Mouse (Mus musculus) heart, adult 2 months (tissue): ENCODE data around the gene Hist1h3d.

Source experiments
- CTCF ChIP-seq: fragments of 200-600 bp; IDR thresholded peaks from 2 replicates; pipeline ENCODE4 v1.8.1; 2022; ENCODE audit warnings: antibody characterized with exemption, mild to moderate bottlenecking, moderate library complexity
- EP300 ChIP-seq: fragments of 200-500 bp; IDR thresholded peaks from 2 replicates; pipeline ENCODE4 v1.6.1; 2011; ENCODE audit warnings: low read depth, low read length, control low read depth; ENCODE audit not compliant: insufficient read depth
- POLR2A ChIP-seq: fragments of 200-500 bp; IDR thresholded peaks from 2 replicates; pipeline ENCODE4 v1.6.1; 2011; ENCODE audit warnings: mild to moderate bottlenecking, low read depth, low read length, control low read depth; ENCODE audit not compliant: insufficient read depth

DNA sequence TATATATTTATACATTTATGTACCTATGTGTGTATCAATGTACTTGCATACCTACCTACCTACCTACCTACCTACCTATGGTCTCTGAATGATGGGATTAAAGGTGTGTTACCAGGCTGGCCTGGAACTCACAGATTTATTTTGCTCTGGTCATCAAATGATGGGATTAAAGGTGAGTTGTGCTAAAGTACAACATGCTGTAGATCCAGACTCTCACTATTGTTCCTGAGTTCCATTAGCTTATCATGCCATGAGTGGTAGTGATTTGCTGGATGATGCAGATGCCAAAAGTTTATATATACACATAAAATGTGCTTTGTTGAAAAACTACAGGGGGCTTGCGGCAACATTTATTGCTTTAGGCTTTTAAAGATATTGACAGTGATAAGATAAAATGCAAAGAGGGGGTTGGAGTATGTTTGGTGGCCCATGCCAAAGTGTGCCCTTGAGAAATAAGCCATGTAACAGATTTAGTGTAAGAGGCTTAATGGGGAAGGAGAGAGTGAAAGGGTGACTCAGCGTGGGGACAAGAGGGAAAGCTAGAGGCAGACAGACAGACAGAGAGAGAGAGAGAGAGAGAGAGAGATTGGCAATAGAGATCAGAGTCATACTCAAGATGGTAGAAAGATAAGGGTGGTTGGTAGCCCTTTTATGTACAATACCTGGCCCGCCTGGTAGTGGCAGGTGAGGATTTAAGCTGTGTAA, 38.4 kb upstream of the Hist1h3d start:
- TF ChIP-seq CTCF (no peak), POLR2A (no peak), EP300 (no peak)
